Mouse (Mus musculus) left cerebral cortex, postnatal 10 days (tissue): ENCODE measurements at regions not wholly inside any gene's neighbourhood (a gene's known extent, or its start where the extent isn't known, plus 50 kb on each side); places are given as distances from the start of the nearest gene placed in this dataset.

Experiments used
- DNase-seq, 2 experiments: peaks; one replicate each; pipeline ENCODE4 v3.0.0; 2021 to 2022; ENCODE audit warnings: low spot score in 2 of 2, mixed read lengths in 1 of 2; ENCODE audit errors: extremely low spot score in 1 of 2
- intact Hi-C: fragments of 180-260 bp; cut with DNase I; formaldehyde crosslinking; loops from one replicate; pipeline ENCODE4 v1.15.1; 2025

- intact Hi-C loops, result no loop called here
- no peak for DNase-seq
Observed at GRCm38 (mm10) chr3:103496683-103497082, 78.3 kb upstream of the Syt6 start.

GRCm38 (mm10) chr3:103497696-103498095, 77.3 kb upstream of the Syt6 start:
- no peak for DNase-seq
- intact Hi-C loops, result no loop called here

GRCm38 (mm10) chr3:103498458-103498857, 76.6 kb upstream of the Syt6 start:
- intact Hi-C loops, result no loop called here
- DNase-seq, result no peak

- DNase-seq, result no peak
- intact Hi-C loops, result no loop called here
Observed at GRCm38 (mm10) chr3:103499801-103500200, 75.2 kb upstream of the Syt6 start.

- DNase-seq, result no peak
- intact Hi-C loops, result no loop called here
Observed at GRCm38 (mm10) chr3:103500366-103500765, 74.7 kb upstream of the Syt6 start.

GRCm38 (mm10) chr3:103504160-103504559, 70.9 kb upstream of the Syt6 start:
- intact Hi-C loops, result no loop called here

GRCm38 (mm10) chr3:103513411-103513810, 61.6 kb upstream of the Syt6 start:
- no peak for DNase-seq
- intact Hi-C loops, result no loop called here

More at GRCm38 (mm10) chr3:103504160-103504559, 70.9 kb upstream of the Syt6 start:
- no peak for DNase-seq

- DNase-seq, result no peak
- intact Hi-C loops, result no loop called here
Observed at GRCm38 (mm10) chr3:103514061-103514460, 61.0 kb upstream of the Syt6 start.

- no peak for DNase-seq
- intact Hi-C loops, result no loop called here
Observed at GRCm38 (mm10) chr3:103515946-103516345, 59.1 kb upstream of the Syt6 start.

- no peak for DNase-seq
- intact Hi-C loops, result no loop called here
Observed at GRCm38 (mm10) chr3:103517376-103518304, 57.4 kb upstream of the Syt6 start.

GRCm38 (mm10) chr3:103518624-103519023, 56.4 kb upstream of the Syt6 start:
- intact Hi-C loops, result no loop called here
- DNase-seq, result no peak
